24 mouse cellular contexts compared by ENCODE assay signal in the genomic region with DNA sequence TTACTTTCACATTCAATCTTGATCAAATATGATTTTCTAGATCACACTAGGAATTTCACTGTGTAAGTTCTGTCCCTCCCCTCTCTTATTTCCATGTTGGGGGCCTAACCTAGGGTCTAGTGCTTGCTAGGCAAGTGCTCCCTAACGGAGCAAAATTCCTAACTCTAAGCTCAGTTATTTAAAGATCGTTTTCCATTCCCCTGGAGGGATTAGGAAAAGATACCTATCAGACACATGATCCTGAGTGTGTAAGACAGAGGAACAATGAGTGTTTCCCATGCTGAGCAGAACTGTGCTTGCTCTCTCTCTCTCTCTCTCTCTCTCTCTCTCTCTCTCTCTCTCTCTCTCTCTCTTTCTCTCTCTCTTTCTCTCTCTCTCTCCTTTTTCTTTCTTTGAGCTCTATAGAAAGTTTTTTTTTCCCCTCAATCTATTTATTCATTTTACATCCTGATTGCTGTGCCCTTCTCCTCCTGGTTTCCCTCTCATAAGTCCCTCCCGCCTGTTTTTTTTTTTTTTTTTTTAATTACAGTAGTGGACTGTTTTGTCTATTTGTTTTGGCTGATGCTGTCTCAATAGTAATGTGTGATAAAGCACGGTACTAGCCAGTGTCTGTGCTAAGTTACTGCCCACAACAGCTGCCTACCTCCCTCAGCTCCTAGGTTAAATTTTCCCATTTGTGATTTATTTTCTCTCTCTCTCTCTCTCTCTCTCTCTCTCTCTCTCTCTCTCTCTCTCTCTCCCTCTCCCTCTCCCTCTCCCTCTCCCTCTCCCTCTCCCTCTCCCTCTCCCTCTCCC.
DNase-seq lines count a peak whose midpoint lies in the region; ATAC-seq and TF ChIP-seq lines count a peak whose summit lies in the region.
"Had no signal": no experiment of that assay in that cellular context is flagged by ENCODE, and none has a peak within 500 bp of the region (broad histone marks: within the 10 kb centered on the region; RNA-seq: fewer than 3 reads in every experiment).

No protein-coding gene starts in this region.

- H3K4me1 ChIP-seq in heart, embryonic 15.5 days (replicated peaks): peaks cover 16% of the 10 kb centered on the region
- no peaks in the 10 kb centered on the region for H3K4me1 ChIP-seq in lung, embryonic 14.5 days (ENCODE audit: insufficient read depth)
- H3K4me1 ChIP-seq in lung, adult 2 months (ENCODE audit: control insufficient read depth, insufficient read depth, low read length): no peaks in the 10 kb centered on the region; the same call in 1 of the 2 replicates
- H3K4me1 ChIP-seq: embryonic facial prominence, embryonic 15.5 days; limb, embryonic 13.5 days; liver, embryonic 12.5 days had no signal

- H3ac ChIP-seq in C2C12 (ENCODE audit: control insufficient read depth, insufficient read length, low read depth): no peak overlapping the region

- H3K9ac ChIP-seq in heart, embryonic 15.5 days: no peak overlapping the region
- H3K9ac ChIP-seq in lung, embryonic 14.5 days: no peak overlapping the region
- H3K9ac ChIP-seq: embryonic facial prominence, embryonic 15.5 days; forebrain, embryonic 12.5 days; forebrain, postnatal 0 days; hindbrain, embryonic 15.5 days; limb, embryonic 13.5 days; liver, embryonic 12.5 days; midbrain, embryonic 12.5 days had no signal

- TF ChIP-seq POLR2A in lung, adult 2 months (IDR thresholded peaks at IDR 0.05; ENCODE audit: borderline replicate concordance, extremely low read depth, low read depth, low read length): no peak

- 17% methylated on average over 4 of the region's 4 CpGs for WGBS in heart, embryonic 15.5 days
- WGBS in lung, embryonic 14.5 days: 30% methylated on average over 4 of the region's 4 CpGs
- 32% methylated on average over 4 of the region's 4 CpGs for WGBS in lung, adult 2 months

- H3K9me3 ChIP-seq in heart, embryonic 15.5 days (replicated peaks): no peaks in the 10 kb centered on the region
- no peaks in the 10 kb centered on the region for H3K9me3 ChIP-seq in lung, embryonic 14.5 days (ENCODE audit: low read depth, low read length)
- H3K9me3 ChIP-seq: embryonic facial prominence, embryonic 15.5 days; forebrain, embryonic 12.5 days; hindbrain, embryonic 10.5 days; hindbrain, embryonic 15.5 days; limb, embryonic 13.5 days; liver, embryonic 12.5 days; midbrain, embryonic 12.5 days had no signal

- no peaks in the 10 kb centered on the region for H3K79me2 ChIP-seq in C2C12 (ENCODE audit: control insufficient read depth, insufficient read depth)

- H3K4me3 ChIP-seq in heart, embryonic 15.5 days: no peak overlapping the region
- H3K4me3 ChIP-seq in lung, embryonic 14.5 days (ENCODE audit: low read depth, low read length): no peak overlapping the region
- no peak overlapping the region for H3K4me3 ChIP-seq in lung, adult 2 months (replicated peaks; ENCODE audit: extremely low read depth, low read depth, low read length)
- no peak overlapping the region for H3K4me3 ChIP-seq in C2C12 (ENCODE audit: insufficient read depth, poor library complexity, severe bottlenecking)
- H3K4me3 ChIP-seq: embryonic facial prominence, embryonic 15.5 days; forebrain, embryonic 12.5 days; hindbrain, embryonic 10.5 days; hindbrain, embryonic 15.5 days; layer of hippocampus, adult 2 months; left cerebral cortex, adult 2 months; limb, embryonic 13.5 days; liver, embryonic 12.5 days; midbrain, embryonic 12.5 days had no signal

- DNase-seq in heart, adult 18-20 months: no peak
- DNase-seq in lung, embryonic 14.5 days: no peak
- DNase-seq in lung, adult 2 months: no peak
- DNase-seq in NIH3T3 (ENCODE audit: low read depth): peak; percentile 14
- DNase-seq in adrenal gland, postnatal 10 days: no peak
- no peak for DNase-seq in cerebellum, postnatal 4 days (ENCODE audit: low spot score in 2 of 2)
- DNase-seq: cerebellum, adult 2 months; cerebellum, postnatal 14 days; forebrain, postnatal 0 days; right cerebral cortex, postnatal 25 days; thymus, postnatal 14 days had no signal

- no peak for TF ChIP-seq CTCF in lung, embryonic 14.5 days (IDR thresholded peaks at IDR 0.05; ENCODE audit: low read depth)
- no peak for TF ChIP-seq CTCF in lung, adult 2 months (IDR thresholded peaks at IDR 0.05; ENCODE audit: insufficient read depth, low read length)
- TF ChIP-seq CTCF in C2C12 (IDR thresholded peaks at IDR 0.05; ENCODE audit: control insufficient read depth, insufficient read depth, insufficient read length): no peak

- no peak for ATAC-seq in heart, embryonic 15.5 days (replicated peaks; ENCODE audit: insufficient number of reproducible peaks, insufficient read depth, low FRiP score, low read depth)
- 0 out of 2 replicates have a peak, but pooled peaks have one; percentile 54 for ATAC-seq in lung, embryonic 14.5 days (ENCODE audit: insufficient read depth)
- ATAC-seq: forebrain, postnatal 0 days; inflammation-experienced regulatory T-cells, adult 6 months had no signal

- no peaks in the 10 kb centered on the region for H3K36me3 ChIP-seq in heart, embryonic 15.5 days
- no peaks in the 10 kb centered on the region for H3K36me3 ChIP-seq in lung, embryonic 14.5 days (ENCODE audit: insufficient read depth)
- H3K36me3 ChIP-seq in C2C12 (ENCODE audit: control insufficient read depth, insufficient read depth): no peaks in the 10 kb centered on the region
- H3K36me3 ChIP-seq: embryonic facial prominence, embryonic 15.5 days; forebrain, embryonic 12.5 days; hindbrain, embryonic 10.5 days; hindbrain, embryonic 15.5 days; limb, embryonic 13.5 days; liver, embryonic 12.5 days; midbrain, embryonic 12.5 days had no signal

- H3K27me3 ChIP-seq in heart, embryonic 15.5 days: no peaks in the 10 kb centered on the region
- no peaks in the 10 kb centered on the region for H3K27me3 ChIP-seq in lung, embryonic 14.5 days (ENCODE audit: insufficient read depth, low read length)
- H3K27me3 ChIP-seq in C2C12 (ENCODE audit: control insufficient read depth, insufficient read depth, insufficient read length): no peaks in the 10 kb centered on the region
- H3K27me3 ChIP-seq: embryonic facial prominence, embryonic 15.5 days; hindbrain, embryonic 15.5 days; limb, embryonic 13.5 days; liver, embryonic 12.5 days; midbrain, embryonic 12.5 days had no signal

- no peak overlapping the region for H3K27ac ChIP-seq in heart, embryonic 15.5 days
- H3K27ac ChIP-seq in lung, embryonic 14.5 days (ENCODE audit: low read depth): no peak overlapping the region
- H3K27ac ChIP-seq: embryonic facial prominence, embryonic 15.5 days; forebrain, embryonic 12.5 days; hindbrain, embryonic 10.5 days; hindbrain, embryonic 15.5 days; layer of hippocampus, adult 2 months; left cerebral cortex, adult 2 months; limb, embryonic 13.5 days; liver, embryonic 12.5 days; midbrain, embryonic 12.5 days had no signal

- H3K79me3 ChIP-seq in C2C12 (ENCODE audit: low read depth): no peaks in the 10 kb centered on the region

- peak overlapping the region; percentile 43; the same call in 1 of the 2 replicates for H3K4me2 ChIP-seq in heart, embryonic 15.5 days
- no peak overlapping the region for H3K4me2 ChIP-seq in lung, embryonic 14.5 days
- H3K4me2 ChIP-seq: embryonic facial prominence, embryonic 15.5 days; heart, embryonic 11.5 days; hindbrain, embryonic 15.5 days; limb, embryonic 13.5 days; liver, embryonic 12.5 days; midbrain, embryonic 12.5 days had no signal

TF ChIP-seq in C2C12, 6 proteins besides CTCF, POLR2A, EP300 and RAD21:
- TF ChIP-seq MYOG (IDR thresholded peaks at IDR 0.05; ENCODE audit: control insufficient read depth, extremely low read depth, insufficient read length) (no peak), USF1 (IDR thresholded peaks at IDR 0.05; ENCODE audit: low read depth) (no peak), MYOD1 (IDR thresholded peaks at IDR 0.05; ENCODE audit: control insufficient read depth, insufficient read length, low read depth) (peak; percentile 92), CEBPB (IDR thresholded peaks at IDR 0.05; ENCODE audit: low read depth) (no peak), MAX (IDR thresholded peaks at IDR 0.05) (no peak)
